Mouse (Mus musculus) hindbrain, embryonic 14.5 days (tissue): ENCODE data around the gene Cpped1. TPM values are rescaled to one million over a fixed set of nuclear protein-coding genes. Genes with fewer than 3 reads are reported as not detected.

Experiments
- ATAC-seq: fragments of 200-750 bp; cut with Nextera tagmentation; 2 replicates; pipeline ENCODE4 v1.8.0; 2017; ENCODE audit warnings: moderate number of reproducible peaks, mild to moderate bottlenecking, moderate TSS enrichment, moderate library complexity; ENCODE audit not compliant: low FRiP score
- DNase-seq: peaks from one replicate; pipeline ENCODE4 v3.0.0-alpha.2; 2015; ENCODE audit warnings: low spot score
- H3K27ac ChIP-seq: fragments of 300-500 bp; sonication (generic); 2 replicates; pipeline ENCODE4 v1.5.1; 2014; ENCODE audit warnings: mild to moderate bottlenecking, moderate library complexity
- H3K27me3 ChIP-seq: fragments of 300-500 bp; sonication (generic); 2 replicates; pipeline ENCODE4 v1.6.1; 2014; ENCODE audit warnings: mild to moderate bottlenecking, low read length, mixed read lengths; ENCODE audit not compliant: control insufficient read depth, insufficient read depth
- H3K36me3 ChIP-seq: fragments of 300-500 bp; sonication (generic); replicated peaks from 2 replicates; pipeline ENCODE4 v1.6.1; 2014; ENCODE audit not compliant: control insufficient read depth, insufficient read depth
- H3K4me1 ChIP-seq: fragments of 300-500 bp; sonication (generic); replicated peaks from 2 replicates; pipeline ENCODE4 v1.6.1; 2014; ENCODE audit warnings: antibody characterized with exemption, low read length, mixed read lengths; ENCODE audit not compliant: control insufficient read depth, insufficient read depth
- H3K4me2 ChIP-seq: fragments of 300-500 bp; sonication (generic); replicated peaks from 2 replicates; pipeline ENCODE4 v1.6.1; 2014; ENCODE audit warnings: mild to moderate bottlenecking, moderate library complexity
- H3K4me3 ChIP-seq: fragments of 300-500 bp; sonication (generic); replicated peaks from 2 replicates; pipeline ENCODE4 v1.5.1; 2014; ENCODE audit warnings: mild to moderate bottlenecking, low read length
- H3K9ac ChIP-seq: fragments of 300-500 bp; sonication (generic); 2 replicates; pipeline ENCODE4 v1.6.1; 2014
- H3K9me3 ChIP-seq: fragments of 300-500 bp; sonication (generic); 2 replicates; pipeline ENCODE4 v1.6.1; 2016; ENCODE audit warnings: low read length; ENCODE audit not compliant: control insufficient read depth
- WGBS: fragments of 180-500 bp; shearing (Covaris S2); extraction: QIAGEN DNeasy Blood & Tissue Kit; methylation state at CpG from one replicate; pipeline ENCODE4 v1.1.7; 2014; 5-methylcytosine and 5-hydroxymethylcytosine counted together
- polyA plus RNA-seq: library from polyadenylated mRNA; unstranded; fragments of >200 nt; fragmentation: Nextera tagmentation; extraction: Ambion mirVana; gene quantifications from 2 replicates; pipeline ENCODE4 v1.2.1, GENCODE M21; 2014

The Cpped1 gene
- 17.3 and 19.3 TPM in 2 replicates for polyA plus RNA-seq

DNA sequence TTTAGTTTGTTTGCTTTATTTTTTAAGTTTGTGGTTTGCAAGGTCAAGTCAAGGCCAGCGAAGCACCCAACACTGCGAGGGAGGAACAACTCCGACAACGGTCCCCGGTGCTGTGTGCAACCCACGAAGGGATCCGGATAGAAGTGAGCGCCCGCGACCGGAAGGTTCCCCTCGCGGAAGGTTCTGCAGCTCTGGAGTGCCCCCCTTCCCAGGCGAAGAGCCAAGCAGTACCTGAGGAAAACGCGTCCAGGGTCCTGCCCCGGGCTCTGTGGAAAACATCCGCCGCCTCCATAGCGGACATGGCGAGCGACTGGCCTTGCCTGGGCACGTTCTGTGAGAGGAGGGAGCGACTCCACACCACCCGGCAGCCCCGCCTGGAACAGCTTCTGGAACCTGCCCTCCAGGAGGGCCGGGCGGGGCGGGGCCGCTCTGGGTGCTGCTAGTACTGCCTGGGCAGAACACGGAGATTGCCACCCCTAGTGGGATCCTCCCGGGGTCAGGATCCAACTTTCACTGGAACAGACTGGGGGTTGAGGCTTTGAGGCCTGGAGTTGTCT lies at the start of gene Cpped1:
Cpped1 (minus strand) TSS at position 411 of the 557 bp plus-strand sequence.
- H3K36me3 ChIP-seq = no peaks in the 10 kb centered on the region
- no peaks in the 10 kb centered on the region for H3K9me3 ChIP-seq
- peak within 1 kb of the TSS; percentile 55 for H3K4me3 ChIP-seq
- ATAC-seq = peak; percentile 95
- H3K4me2 ChIP-seq = peak within 1 kb of the TSS; percentile 73
- peak within 1 kb of the TSS; percentile 87 for H3K27ac ChIP-seq
- H3K27me3 ChIP-seq = no peaks in the 10 kb centered on the region
- peaks cover 9% of the 10 kb centered on the region for H3K4me1 ChIP-seq
- peak; percentile 85 for DNase-seq
- under 1% methylated on average over 32 of the region's 32 CpGs for WGBS
- peak within 1 kb of the TSS; percentile 82 for H3K9ac ChIP-seq

DNA sequence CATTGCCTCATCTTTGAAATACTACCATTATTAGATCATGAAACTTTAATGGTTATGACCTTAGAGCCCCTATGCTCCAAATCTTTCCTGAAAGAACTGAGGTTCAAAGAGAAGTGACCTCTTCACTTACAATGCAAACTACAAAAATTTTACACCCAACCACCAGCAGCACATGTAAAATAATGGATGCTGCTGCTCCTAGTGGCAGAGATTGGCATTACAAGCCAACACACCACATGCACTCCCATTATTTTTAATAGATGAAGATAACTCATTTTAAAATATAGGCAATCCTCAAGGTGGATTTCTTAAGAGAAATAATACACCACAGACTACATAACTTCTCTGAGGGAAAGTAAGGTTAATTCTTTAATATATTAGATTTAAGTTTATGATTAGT lies 31.2 kb upstream of the Cpped1 start:
- H3K36me3 ChIP-seq = no peaks in the 10 kb centered on the region
- H3K9ac ChIP-seq = no peak overlapping the region
- no peak overlapping the region for H3K4me3 ChIP-seq
- DNase-seq = peak; percentile 54
- no peaks in the 10 kb centered on the region for H3K4me1 ChIP-seq
- no peak for ATAC-seq
- 0 out of 2 replicates have a peak, but pooled peaks cover 6% of the 10 kb centered on the region for H3K9me3 ChIP-seq
- no peak overlapping the region for H3K27ac ChIP-seq
- H3K4me2 ChIP-seq = no peak overlapping the region
- no peaks in the 10 kb centered on the region for H3K27me3 ChIP-seq

DNA sequence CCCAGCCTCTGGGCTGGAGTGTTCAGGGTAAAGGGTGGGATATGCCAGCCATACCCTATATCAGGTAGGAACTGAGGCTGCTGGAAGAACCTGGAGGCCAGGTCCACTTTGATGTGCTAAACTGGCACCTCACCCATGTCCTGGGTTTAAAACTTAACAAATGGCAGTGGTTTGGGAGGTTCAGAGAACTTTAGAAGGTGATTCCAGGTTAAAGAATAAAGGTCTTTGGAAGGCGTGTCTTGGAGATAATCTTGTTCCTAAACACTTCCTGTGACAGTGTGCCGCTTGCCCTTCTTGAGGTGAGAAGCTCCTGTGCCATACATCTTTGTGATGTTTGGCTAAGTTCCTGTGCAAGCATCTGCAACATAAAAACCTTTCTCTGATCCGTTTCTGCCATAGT lies 1.6 kb upstream of the Cpped1 start:
- Histone ChIP-seq H3K4me1 (peaks cover 9% of the 10 kb centered on the region), H3K27me3 (no peaks in the 10 kb centered on the region), H3K9ac (no peak overlapping the region), H3K36me3 (no peaks in the 10 kb centered on the region), H3K9me3 (no peaks in the 10 kb centered on the region), H3K4me2 (no peak overlapping the region), H3K27ac (no peak overlapping the region), H3K4me3 (no peak overlapping the region)
- 94% methylated on average over 3 of the region's 3 CpGs for WGBS
- DNase-seq = no peak
- ATAC-seq = no peak

DNA sequence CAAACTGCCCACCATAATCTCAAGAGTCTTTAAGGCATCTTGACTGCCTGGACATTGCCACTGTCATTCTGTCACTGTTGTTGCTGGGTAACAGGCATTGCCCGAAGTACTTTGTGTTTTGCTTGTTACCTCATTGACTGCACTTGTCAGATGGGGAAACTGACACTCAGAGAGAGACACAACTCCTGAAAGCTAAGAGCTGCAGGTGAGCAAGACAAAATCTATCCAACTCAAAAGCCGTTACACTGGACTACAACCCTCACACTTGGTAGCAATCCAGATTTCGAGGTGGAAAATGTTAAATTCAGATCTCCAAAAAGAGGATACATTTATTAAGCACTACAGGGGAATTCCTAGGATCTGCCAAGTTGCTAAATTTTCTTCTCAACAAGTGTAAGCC lies 572 bp upstream of the Cpped1 start:
- H3K9ac ChIP-seq = no peak overlapping the region
- no peak for DNase-seq
- no peaks in the 10 kb centered on the region for H3K27me3 ChIP-seq
- ATAC-seq = no peak
- H3K27ac ChIP-seq = no peak overlapping the region
- H3K4me1 ChIP-seq = peaks cover 9% of the 10 kb centered on the region
- H3K36me3 ChIP-seq = no peaks in the 10 kb centered on the region
- 76% methylated on average over 3 of the region's 3 CpGs for WGBS
- H3K9me3 ChIP-seq = no peaks in the 10 kb centered on the region
- peak overlapping the region; percentile 73 for H3K4me2 ChIP-seq
- no peak overlapping the region for H3K4me3 ChIP-seq

DNA sequence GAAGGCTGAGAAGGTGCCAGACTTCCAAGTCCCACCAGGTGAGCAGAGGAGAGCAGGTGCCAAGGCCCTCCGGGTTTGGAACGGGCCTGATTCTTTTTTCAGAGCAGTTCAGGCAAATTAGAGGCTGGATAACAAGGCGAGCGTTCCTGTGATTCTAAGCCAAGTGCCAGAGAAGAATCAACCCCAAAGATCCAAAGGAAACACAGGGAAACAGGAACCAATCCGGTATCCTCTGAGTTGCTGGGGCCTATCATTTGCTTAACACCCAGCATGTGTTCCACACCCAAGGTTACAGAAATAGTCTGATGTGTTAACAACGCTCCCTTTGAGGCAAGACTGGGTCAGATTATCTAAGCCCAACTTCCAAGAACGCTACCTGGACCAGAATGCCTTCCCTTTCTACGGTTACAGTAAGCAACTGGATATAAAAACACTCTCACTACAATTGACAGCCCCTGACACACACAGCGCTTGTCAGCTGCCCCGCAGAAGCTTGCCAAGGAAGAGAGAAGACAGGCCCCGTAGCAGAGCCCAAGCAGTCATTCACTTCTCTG lies 707 bp downstream of the Cpped1 start:
- H3K36me3 ChIP-seq = no peaks in the 10 kb centered on the region
- H3K4me2 ChIP-seq = peak overlapping the region; percentile 73
- no peaks in the 10 kb centered on the region for H3K9me3 ChIP-seq
- ATAC-seq (peak; percentile 73), DNase-seq (no peak)
- H3K9ac ChIP-seq = peak overlapping the region; percentile 82
- H3K4me1 ChIP-seq = peaks cover 9% of the 10 kb centered on the region
- WGBS = 29% methylated on average over 11 of the region's 11 CpGs
- H3K4me3 ChIP-seq = peak overlapping the region; percentile 55
- peak overlapping the region; percentile 87 for H3K27ac ChIP-seq
- H3K27me3 ChIP-seq = no peaks in the 10 kb centered on the region

DNA sequence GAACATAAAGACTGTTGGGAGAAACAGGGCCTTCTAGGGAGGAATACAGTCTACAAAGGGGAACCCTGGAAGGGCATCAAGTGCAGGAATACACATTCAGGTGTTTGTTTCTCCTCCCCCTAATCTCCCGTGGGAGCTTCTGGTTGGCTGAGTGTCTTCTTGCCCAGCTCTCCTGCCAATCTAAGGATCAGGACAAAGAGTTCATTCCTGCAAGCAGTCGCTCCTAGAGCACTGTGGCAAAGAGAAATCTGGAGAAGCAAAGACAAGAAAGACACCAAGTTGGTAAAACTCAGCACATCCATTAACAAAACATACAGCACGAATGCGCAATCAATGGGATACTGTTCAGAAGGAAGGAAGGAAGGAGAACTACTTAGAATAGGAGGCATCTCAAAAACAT lies 1.4 kb downstream of the Cpped1 start:
- H3K9ac ChIP-seq = peak overlapping the region; percentile 82
- WGBS = 83% methylated on average over 4 of the region's 4 CpGs

DNA sequence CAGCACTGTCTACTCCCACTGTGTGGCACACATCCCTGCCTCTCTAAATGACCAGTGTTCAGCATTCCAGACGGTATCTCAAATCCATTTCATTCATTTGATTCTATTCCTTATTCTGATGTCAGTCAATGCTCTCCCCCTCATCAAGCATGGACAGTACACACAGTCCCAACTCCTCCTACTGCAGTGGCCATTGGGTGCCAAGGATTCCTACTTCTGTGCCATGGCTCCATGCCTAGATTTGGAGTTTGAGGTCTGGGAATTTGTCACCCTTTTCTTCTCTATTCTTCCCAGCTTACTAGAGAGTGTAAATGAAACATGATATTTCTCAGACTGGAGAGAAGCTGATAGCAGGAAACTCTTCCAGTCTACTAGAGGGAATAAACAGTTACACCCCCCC lies 2.3 kb downstream of the Cpped1 start:
- no peak for DNase-seq
- H3K9me3 ChIP-seq = no peaks in the 10 kb centered on the region
- 78% methylated on average over 1 of the region's 1 CpGs for WGBS

More for the DNA sequence above, 1.4 kb downstream of the Cpped1 start:
- Histone ChIP-seq H3K4me2 (peak overlapping the region; percentile 73), H3K4me3 (peak overlapping the region; percentile 55; the same call in 1 of the 2 replicates), H3K9me3 (no peaks in the 10 kb centered on the region), H3K36me3 (no peaks in the 10 kb centered on the region), H3K4me1 (peaks cover 9% of the 10 kb centered on the region), H3K27ac (no peak overlapping the region), H3K27me3 (no peaks in the 10 kb centered on the region)
- DNase-seq (no peak), ATAC-seq (no peak)

DNA sequence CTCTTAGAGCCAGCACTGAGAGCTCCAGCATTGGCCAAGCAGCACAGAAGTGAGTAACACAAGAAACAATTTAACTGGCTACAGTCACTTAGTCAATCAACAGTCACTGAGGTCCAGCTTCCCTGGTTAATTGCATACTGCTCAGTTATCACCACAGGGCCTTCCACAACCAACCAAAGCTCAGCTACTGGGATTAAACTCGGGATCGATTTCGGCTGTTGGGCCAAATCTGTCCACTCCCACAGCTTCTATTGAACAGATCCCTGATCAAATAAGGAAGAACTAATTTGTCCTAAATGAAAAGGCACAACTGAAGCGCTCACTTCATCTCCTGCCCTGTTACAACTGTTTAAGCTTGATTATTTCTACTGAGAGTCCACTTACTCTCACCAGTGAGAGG lies 4.0 kb downstream of the Cpped1 start:
- no peak for DNase-seq

More for the DNA sequence above, 2.3 kb downstream of the Cpped1 start:
- Histone ChIP-seq H3K4me3 (no peak overlapping the region), H3K9ac (no peak overlapping the region), H3K4me1 (peaks cover 9% of the 10 kb centered on the region), H3K4me2 (no peak overlapping the region), H3K27me3 (no peaks in the 10 kb centered on the region), H3K27ac (no peak overlapping the region), H3K36me3 (no peaks in the 10 kb centered on the region)
- no peak for ATAC-seq

DNA sequence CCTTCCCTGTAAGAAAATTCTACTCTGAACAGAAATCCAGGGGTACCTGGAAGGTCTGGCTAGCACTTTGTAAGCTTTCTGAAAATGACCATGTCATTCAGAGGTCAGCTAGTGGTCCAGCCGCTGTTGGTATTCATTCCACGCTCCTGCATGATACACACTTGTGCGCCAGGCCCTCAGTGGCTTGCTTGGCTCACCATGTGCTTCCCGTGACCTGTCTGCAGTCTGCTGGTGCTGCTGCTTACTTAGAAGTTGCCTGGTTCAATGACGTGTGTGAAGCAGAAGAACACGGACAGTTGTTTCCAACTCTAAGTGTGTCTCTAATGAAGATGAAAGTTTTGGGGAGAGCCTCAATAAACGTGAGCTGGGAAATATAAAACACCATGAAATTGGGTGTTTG lies 7.2 kb downstream of the Cpped1 start:
- Histone ChIP-seq H3K4me2 (no peak overlapping the region), H3K9ac (no peak overlapping the region), H3K4me1 (no peaks in the 10 kb centered on the region), H3K36me3 (no peaks in the 10 kb centered on the region), H3K9me3 (no peaks in the 10 kb centered on the region), H3K27ac (no peak overlapping the region), H3K4me3 (no peak overlapping the region), H3K27me3 (no peaks in the 10 kb centered on the region)
- DNase-seq (no peak), ATAC-seq (no peak)
- 90% methylated on average over 7 of the region's 7 CpGs for WGBS

More for the DNA sequence above, 4.0 kb downstream of the Cpped1 start:
- H3K27ac ChIP-seq = no peak overlapping the region
- ATAC-seq = no peak
- H3K4me3 ChIP-seq = no peak overlapping the region
- H3K36me3 ChIP-seq = no peaks in the 10 kb centered on the region
- H3K4me2 ChIP-seq = no peak overlapping the region
- H3K4me1 ChIP-seq = peaks cover 9% of the 10 kb centered on the region
- H3K9ac ChIP-seq = no peak overlapping the region
- 89% methylated on average over 4 of the region's 4 CpGs for WGBS
- H3K27me3 ChIP-seq = no peaks in the 10 kb centered on the region
- no peaks in the 10 kb centered on the region for H3K9me3 ChIP-seq
